Mouse (Mus musculus): Measurements from ENCODE around the gene Actl11.

GRCm38 (mm10) chr9:107936215-107936822, 8.1 kb downstream of the Actl11 start:
- TF ChIP-seq POLR2A (IDR thresholded peaks at IDR 0.05; ENCODE audit: borderline replicate concordance, extremely low read depth, low read depth, low read length) (no peak), CTCF (IDR thresholded peaks at IDR 0.05; ENCODE audit: insufficient read depth, low read length) (no peak)

All from lung, adult 2 months (tissue).